Mouse (Mus musculus) testis, adult 2 months (tissue): Measurements from ENCODE around the gene Gm9837. TPM values are rescaled to one million over a fixed set of nuclear protein-coding genes. Genes with fewer than 3 reads are reported as not detected.
A peak's percentile ranks its signal among the peaks of the same experiment; 100 is the strongest.

Experiments
- H3K27ac ChIP-seq: fragments of 200-500 bp; 2 replicates; pipeline ENCODE4 v1.5.1; 2012; ENCODE audit warnings: low read depth, low read length; ENCODE audit not compliant: control insufficient read depth, insufficient read depth
- H3K27me3 ChIP-seq: fragments of 200-500 bp; 2 replicates; pipeline ENCODE4 v1.6.1; 2012; ENCODE audit warnings: mild to moderate bottlenecking, low read length, moderate library complexity; ENCODE audit not compliant: control insufficient read depth, insufficient read depth
- H3K36me3 ChIP-seq: fragments of 200-500 bp; 2 replicates; pipeline ENCODE4 v1.6.1; 2012; ENCODE audit warnings: mild to moderate bottlenecking, low read length; ENCODE audit not compliant: control insufficient read depth, insufficient read depth
- H3K4me1 ChIP-seq: fragments of 200-500 bp; 2 replicates; pipeline ENCODE4 v1.6.1; 2012; ENCODE audit warnings: low read length; ENCODE audit not compliant: control insufficient read depth, insufficient read depth
- H3K4me3 ChIP-seq: fragments of 200-500 bp; 2 replicates; pipeline ENCODE4 v1.5.1; 2012; ENCODE audit warnings: low read depth, mild to moderate bottlenecking, low read length, moderate library complexity, mixed read lengths; ENCODE audit not compliant: control insufficient read depth
- CTCF ChIP-seq: fragments of 200-500 bp; IDR thresholded peaks from 2 replicates; pipeline ENCODE4 v1.5.1; 2012; ENCODE audit warnings: low read depth, mild to moderate bottlenecking, inconsistent platforms, low read length, moderate library complexity; ENCODE audit not compliant: control insufficient read depth, insufficient read depth, insufficient replicate concordance
- POLR2A ChIP-seq: fragments of 200-500 bp; IDR thresholded peaks from 2 replicates; pipeline ENCODE4 v1.6.1; 2012; ENCODE audit warnings: low read depth, mild to moderate bottlenecking, inconsistent platforms, low read length, moderate library complexity; ENCODE audit not compliant: control insufficient read depth
- polyA plus RNA-seq: library from polyadenylated mRNA; depleted of rRNA; stranded (reverse); fragments of >200 nt; gene quantifications from 2 replicates; pipeline ENCODE4 v1.2.3, GENCODE M21; 2012

Gene Gm9837
- polyA plus RNA-seq, 1 experiment = 13.4 TPM

DNA sequence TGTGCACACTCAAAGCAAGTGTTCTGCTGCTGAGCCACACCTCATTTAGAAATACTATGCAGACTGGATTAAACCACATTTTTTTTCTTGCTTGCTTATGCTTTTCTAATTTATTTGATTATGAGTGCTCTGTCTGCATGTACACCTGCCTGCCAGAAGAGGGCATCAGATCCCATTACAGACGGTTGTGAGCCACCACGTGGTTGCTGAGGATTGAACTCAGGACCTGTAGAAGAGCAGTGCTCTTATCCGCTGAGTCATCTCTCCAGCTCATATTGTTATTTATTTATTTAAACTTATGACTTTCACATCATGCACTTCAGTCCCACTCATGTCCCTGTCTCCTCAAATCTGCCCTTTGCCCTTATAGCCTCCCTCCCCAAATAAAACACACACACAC is 15.4 kb upstream of the Gm9837 start:
- no peak overlapping the region for H3K27ac ChIP-seq
- H3K36me3 ChIP-seq = no peaks in the 10 kb centered on the region
- H3K4me3 ChIP-seq = no peak overlapping the region
- TF ChIP-seq CTCF = peak; percentile 24; the same call in 1 of the 2 replicates
- TF ChIP-seq POLR2A = no peak
- H3K4me1 ChIP-seq = no peaks in the 10 kb centered on the region; the same call in 1 of the 2 replicates
- H3K27me3 ChIP-seq = no peaks in the 10 kb centered on the region

DNA sequence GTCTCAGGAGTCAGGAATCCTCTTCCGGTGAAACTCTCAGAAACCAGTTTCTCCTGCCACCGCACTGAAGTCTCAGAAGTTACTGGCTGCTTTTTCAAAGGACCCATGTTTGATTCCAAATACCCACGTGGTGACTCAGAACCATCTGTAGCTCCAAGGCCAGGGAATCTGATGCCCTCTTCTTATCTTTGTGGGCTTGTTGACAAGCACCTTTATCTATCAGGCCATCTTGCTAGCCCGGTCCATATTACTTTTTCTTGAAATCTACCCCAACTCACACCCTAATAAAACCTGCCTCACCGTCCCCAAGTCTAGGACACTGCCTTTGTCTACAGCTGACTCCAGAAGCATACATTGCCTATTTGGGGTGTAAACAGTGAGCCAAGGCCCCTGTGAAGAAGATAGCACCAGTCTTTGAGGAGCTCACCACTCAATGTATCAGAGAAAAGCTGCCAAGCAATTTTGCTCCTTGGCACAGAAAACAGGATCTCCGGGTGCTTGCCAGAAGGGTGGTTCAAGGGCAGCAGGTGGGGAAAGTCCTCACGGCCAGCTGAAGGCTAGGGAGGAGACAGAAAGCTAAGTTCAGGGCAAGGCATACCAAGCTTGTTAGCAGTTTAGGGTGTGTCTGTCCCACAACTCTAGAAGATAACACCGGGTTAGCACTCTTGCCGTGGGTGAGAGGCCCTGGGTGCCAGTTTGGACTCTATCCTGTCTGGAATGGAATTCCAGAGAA is 13.0 kb upstream of the Gm9837 start:
- no peaks in the 10 kb centered on the region for H3K27me3 ChIP-seq
- no peaks in the 10 kb centered on the region for H3K36me3 ChIP-seq
- no peak overlapping the region for H3K4me3 ChIP-seq
- H3K4me1 ChIP-seq = peaks cover 7% of the 10 kb centered on the region
- H3K27ac ChIP-seq = no peak overlapping the region
- TF ChIP-seq POLR2A = no peak
- no peak for TF ChIP-seq CTCF

DNA sequence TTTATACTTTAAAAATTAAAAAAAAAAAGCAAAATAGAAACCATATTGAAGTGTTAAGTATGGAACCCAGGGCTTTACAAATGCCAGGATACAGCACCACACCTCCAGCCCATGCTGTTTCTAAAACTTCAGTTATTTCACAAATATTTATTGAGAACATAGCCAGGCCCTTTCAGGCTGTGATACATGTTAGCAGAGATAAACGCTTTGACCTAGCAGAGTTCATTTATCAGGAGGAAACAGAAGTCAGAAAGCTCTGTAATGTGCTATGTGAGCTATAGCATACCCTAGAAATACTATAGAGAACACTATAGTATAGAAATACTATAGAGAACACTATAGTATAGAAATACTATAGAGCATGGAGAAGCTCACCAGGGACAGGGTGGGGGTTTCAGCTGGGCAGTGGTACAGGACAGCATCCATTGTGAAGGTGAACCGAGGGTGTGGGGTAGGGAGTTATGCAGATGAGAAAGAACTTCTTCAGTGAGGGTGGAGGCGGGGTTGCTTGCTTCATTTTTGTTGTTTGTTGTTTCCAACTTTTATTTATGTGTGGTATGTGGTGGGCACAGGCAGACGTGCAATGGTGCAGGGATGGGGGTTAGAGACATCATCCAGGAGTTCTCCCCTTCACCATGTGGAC is 10.9 kb upstream of the Gm9837 start:
- TF ChIP-seq CTCF (no peak), POLR2A (no peak)
- no peaks in the 10 kb centered on the region for H3K27me3 ChIP-seq
- H3K4me3 ChIP-seq = no peak overlapping the region
- H3K4me1 ChIP-seq = peaks cover 7% of the 10 kb centered on the region
- no peaks in the 10 kb centered on the region for H3K36me3 ChIP-seq
- H3K27ac ChIP-seq = no peak overlapping the region

DNA sequence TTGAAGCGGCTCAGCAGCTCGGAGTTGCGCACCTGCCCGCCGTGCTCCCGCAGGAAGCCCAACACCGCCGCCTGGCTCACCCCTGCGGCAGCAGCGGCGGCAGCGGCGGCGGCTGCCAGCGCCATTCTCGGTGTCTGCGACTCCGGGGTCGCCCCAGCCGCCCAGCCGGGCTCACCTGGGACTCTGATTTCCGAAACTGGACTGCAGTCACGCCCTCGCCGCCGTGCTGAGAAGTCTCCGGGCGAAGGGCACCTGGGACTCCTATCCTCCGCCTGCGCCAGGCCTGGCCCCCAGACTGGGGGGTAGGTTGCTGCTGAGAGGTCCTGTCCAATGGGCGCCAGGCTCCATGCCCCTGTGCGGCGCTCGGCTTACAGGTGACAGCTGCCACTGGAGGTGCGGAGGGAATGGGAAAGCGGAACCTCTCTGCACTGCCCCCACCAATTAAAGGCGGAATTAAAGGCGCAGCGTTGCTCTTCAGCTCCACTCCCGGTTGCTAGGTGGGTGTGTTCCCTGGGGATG is 9.6 kb upstream of the Gm9837 start, which contains the start of the genes Gm9945 and Sowaha:
TSS of gene Gm9945 (plus strand) at position 384 of the 519 bp plus-strand sequence.
TSS of gene Sowaha (minus strand) at position 492 of the 519 bp plus-strand sequence.
- TF ChIP-seq POLR2A (no peak), CTCF (no peak)
- Histone ChIP-seq H3K36me3 (no peaks in the 10 kb centered on the region), H3K27me3 (no peaks in the 10 kb centered on the region), H3K4me3 (peak within 1 kb of the TSS; percentile 68), H3K27ac (no peak within 1 kb of the TSS), H3K4me1 (peaks cover 7% of the 10 kb centered on the region)

DNA sequence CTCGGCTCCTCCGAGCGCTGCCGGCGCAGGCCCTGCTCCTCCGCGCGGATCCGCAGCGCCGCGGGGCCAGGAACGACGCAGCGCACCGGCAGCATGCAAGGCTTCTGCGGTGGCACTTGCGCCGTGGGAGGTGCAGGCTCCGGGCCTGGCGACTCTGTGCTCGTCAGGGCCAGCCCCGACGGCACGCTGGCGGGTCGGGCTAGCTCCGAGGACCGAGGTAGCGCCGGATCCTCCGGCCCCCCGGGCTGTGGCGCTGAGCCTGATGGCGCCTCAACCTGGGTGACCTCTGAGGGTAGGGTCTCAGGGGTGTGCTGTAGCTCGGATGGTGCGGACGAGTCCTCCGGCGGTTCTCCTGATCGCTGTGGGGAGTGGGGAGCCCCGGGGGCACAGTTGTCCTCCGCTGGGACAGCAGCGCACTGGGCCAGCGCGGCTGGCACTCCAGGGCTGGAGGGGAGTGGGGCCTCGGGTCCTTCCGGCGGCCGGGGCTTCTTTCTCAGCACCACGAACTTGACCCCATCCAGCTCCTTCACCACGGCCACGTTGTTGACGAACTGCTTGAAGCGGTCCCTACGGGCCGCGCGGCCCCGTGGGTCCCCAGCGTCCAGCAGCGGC is 9.0 kb upstream of the Gm9837 start:
- TF ChIP-seq CTCF (no peak), POLR2A (no peak)
- Histone ChIP-seq H3K27ac (no peak overlapping the region), H3K4me3 (peak overlapping the region; percentile 68), H3K4me1 (peaks cover 7% of the 10 kb centered on the region), H3K27me3 (no peaks in the 10 kb centered on the region), H3K36me3 (no peaks in the 10 kb centered on the region)

DNA sequence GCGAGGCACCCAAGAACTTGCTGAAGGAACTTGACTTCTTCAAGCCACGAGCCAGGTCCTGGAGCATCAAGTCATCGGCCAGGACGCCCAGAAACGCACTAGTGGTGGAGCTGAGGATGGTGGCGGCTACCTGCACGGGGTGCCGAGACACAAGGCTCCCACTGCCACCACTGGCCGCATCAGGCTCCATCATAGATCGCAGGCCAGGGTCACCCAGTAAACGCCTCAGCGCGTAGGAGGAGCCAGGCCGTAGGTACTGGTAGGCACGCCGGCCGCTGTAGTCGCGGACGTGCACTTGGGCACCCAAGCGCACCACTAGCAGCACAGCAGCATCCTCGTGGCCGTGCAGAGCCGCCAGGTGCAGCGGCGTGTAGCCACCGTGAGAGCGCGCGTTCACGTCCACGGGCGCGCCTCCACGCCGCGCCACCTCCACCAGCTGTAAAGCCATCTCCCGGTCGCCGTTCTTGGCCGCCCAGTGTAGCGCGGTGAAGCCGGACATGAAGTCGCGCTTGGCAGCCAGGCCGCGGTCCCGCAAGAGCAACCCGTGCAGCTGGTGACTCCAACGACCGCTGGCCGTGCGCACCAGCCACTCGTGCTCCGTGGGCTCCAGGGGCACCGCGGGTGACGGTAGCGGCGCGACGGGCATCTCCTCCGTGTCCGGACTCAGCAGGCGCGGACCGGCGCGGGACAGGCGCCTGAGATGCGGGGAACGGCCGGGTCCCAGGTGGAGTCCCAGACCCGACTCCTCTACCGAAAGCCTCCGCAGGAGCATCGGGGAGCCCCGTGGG is 8.3 kb upstream of the Gm9837 start:
- H3K27ac ChIP-seq = no peak overlapping the region
- no peaks in the 10 kb centered on the region for H3K36me3 ChIP-seq
- TF ChIP-seq POLR2A (no peak), CTCF (no peak)
- H3K4me1 ChIP-seq = peaks cover 7% of the 10 kb centered on the region
- no peaks in the 10 kb centered on the region for H3K27me3 ChIP-seq
- H3K4me3 ChIP-seq = peak overlapping the region; percentile 68

DNA sequence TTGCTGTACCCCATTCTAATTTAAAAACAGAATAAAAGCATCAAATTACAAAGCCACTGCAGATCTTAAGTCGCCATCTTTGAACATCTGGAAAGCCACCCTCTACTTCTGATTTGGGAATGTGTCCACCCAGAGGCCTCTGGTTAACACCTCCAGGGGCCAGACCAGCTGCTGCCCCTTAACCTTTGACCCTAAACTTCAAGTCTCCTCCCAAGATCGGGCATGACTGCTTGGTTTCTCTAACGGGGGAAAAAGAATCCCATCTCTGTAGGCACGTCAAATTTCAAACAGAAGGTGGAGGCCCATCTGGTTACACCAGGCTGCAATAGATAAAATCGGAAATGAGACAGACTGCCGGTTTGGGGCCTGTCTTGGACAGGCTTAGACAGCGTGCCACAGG is 7.6 kb upstream of the Gm9837 start:
- Histone ChIP-seq H3K4me3 (no peak overlapping the region), H3K27me3 (no peaks in the 10 kb centered on the region)

More for the DNA sequence above, 7.6 kb upstream of the Gm9837 start:
- no peaks in the 10 kb centered on the region for H3K36me3 ChIP-seq
- no peak overlapping the region for H3K27ac ChIP-seq
- no peak for TF ChIP-seq POLR2A
- no peak for TF ChIP-seq CTCF
- peaks cover 7% of the 10 kb centered on the region for H3K4me1 ChIP-seq
